Mouse (Mus musculus): ENCODE results near the gene Siah1a. TPM values are rescaled to one million over a fixed set of nuclear protein-coding genes. Genes with fewer than 3 reads are reported as not detected.

The Siah1a gene
- polyA plus RNA-seq, 1 experiment: 7.8 TPM

GRCm38 (mm10) chr8:86706756-86707155 lies 39.0 kb downstream of the Siah1a start:
- 74% methylated on average over 5 of the region's 5 CpGs for WGBS
- no peak overlapping the region for H3K4me3 ChIP-seq (replicated peaks; ENCODE audit: control insufficient read depth, low read depth, low read length)
- no peak overlapping the region for H3K27ac ChIP-seq (ENCODE audit: control insufficient read depth, insufficient read depth, low read depth, low read length, poor library complexity)
- TF ChIP-seq POLR2A (IDR thresholded peaks at IDR 0.05; ENCODE audit: borderline replicate concordance, control insufficient read depth, low read depth, low read length) (no peak), CTCF (IDR thresholded peaks at IDR 0.05; ENCODE audit: control insufficient read depth, insufficient read depth, low read length) (no peak)
- H3K4me1 ChIP-seq (ENCODE audit: control insufficient read depth, insufficient read depth, low read length): peaks cover 3% of the 10 kb centered on the region; the same call in 1 of the 2 replicates

DNA sequence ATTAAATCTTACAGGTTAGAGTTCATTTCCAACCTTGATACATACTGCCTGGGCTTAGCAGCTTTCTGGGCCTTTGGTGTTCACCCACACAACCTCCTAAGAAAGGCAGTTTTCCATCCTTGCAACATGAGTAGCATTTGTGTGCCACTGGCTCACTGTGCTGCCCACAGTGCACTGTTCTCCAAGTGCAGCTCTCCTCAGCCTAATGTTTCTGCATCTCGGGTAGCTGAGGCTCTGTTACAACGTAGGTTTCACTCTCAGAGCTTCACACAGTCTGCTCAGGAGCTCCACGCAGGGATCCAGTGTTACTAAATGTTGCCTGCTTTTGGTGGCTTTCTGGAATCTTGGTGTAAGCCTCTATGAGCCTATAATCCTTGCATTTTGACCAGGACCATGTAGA lies 40.4 kb downstream of the Siah1a start:
- WGBS: 88% methylated on average over 3 of the region's 3 CpGs
- peaks cover 3% of the 10 kb centered on the region; the same call in 1 of the 2 replicates for H3K4me1 ChIP-seq (ENCODE audit: control insufficient read depth, insufficient read depth, low read length)
- TF ChIP-seq POLR2A (IDR thresholded peaks at IDR 0.05; ENCODE audit: borderline replicate concordance, control insufficient read depth, low read depth, low read length) (no peak), CTCF (IDR thresholded peaks at IDR 0.05; ENCODE audit: control insufficient read depth, insufficient read depth, low read length) (no peak)
- H3K27ac ChIP-seq (ENCODE audit: control insufficient read depth, insufficient read depth, low read depth, low read length, poor library complexity): no peak overlapping the region
- no peak overlapping the region for H3K4me3 ChIP-seq (replicated peaks; ENCODE audit: control insufficient read depth, low read depth, low read length)

DNA sequence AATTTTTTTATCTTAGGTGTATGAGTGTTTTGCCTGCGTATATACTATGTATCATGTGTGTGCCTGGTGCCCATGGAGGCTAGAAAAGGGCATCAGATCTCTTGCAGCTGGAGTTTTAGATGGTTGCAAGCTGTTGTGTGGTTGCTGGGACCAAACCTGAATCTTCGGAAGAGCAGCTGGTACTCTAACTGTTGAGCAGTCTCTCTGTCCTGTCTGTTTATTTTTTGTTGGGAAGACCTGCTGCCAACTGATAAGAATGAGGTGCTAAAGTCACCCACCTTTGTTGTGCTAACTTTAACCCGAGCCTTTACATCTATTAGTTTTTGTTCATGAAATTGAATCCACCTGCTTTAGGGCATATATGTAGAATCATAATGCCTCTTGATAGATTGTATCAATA lies 43.3 kb downstream of the Siah1a start:
- H3K4me1 ChIP-seq (ENCODE audit: control insufficient read depth, insufficient read depth, low read length): peaks cover 1% of the 10 kb centered on the region; the same call in 1 of the 2 replicates
- 68% methylated on average over 3 of the region's 3 CpGs for WGBS
- no peak overlapping the region for H3K4me3 ChIP-seq (replicated peaks; ENCODE audit: control insufficient read depth, low read depth, low read length)
- no peak for TF ChIP-seq POLR2A (IDR thresholded peaks at IDR 0.05; ENCODE audit: borderline replicate concordance, control insufficient read depth, low read depth, low read length)
- no peak for TF ChIP-seq CTCF (IDR thresholded peaks at IDR 0.05; ENCODE audit: control insufficient read depth, insufficient read depth, low read length)
- H3K27ac ChIP-seq (ENCODE audit: control insufficient read depth, insufficient read depth, low read depth, low read length, poor library complexity): no peak overlapping the region

DNA sequence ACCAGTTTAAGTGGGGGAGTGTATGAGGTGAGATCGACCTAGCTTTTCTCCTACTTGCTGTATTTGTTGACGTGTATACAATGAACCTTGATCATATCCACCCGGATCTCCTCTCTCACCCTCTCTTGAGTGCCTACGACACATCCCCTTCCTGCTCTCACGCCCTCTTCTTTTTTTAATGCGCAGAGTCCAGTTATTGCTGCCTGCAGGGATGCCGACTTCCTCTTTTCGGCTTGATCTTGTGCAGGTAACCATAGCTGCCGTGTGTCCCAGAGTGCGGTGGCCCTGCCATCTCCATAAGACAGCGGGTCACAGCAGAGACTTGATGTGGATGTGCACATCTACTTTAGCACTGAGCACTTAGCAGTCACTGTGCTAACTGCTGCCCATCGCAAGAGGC lies 46.3 kb downstream of the Siah1a start:
- peaks cover 1% of the 10 kb centered on the region; the same call in 1 of the 2 replicates for H3K4me1 ChIP-seq (ENCODE audit: control insufficient read depth, insufficient read depth, low read length)
- 35% methylated on average over 12 of the region's 12 CpGs for WGBS

DNA sequence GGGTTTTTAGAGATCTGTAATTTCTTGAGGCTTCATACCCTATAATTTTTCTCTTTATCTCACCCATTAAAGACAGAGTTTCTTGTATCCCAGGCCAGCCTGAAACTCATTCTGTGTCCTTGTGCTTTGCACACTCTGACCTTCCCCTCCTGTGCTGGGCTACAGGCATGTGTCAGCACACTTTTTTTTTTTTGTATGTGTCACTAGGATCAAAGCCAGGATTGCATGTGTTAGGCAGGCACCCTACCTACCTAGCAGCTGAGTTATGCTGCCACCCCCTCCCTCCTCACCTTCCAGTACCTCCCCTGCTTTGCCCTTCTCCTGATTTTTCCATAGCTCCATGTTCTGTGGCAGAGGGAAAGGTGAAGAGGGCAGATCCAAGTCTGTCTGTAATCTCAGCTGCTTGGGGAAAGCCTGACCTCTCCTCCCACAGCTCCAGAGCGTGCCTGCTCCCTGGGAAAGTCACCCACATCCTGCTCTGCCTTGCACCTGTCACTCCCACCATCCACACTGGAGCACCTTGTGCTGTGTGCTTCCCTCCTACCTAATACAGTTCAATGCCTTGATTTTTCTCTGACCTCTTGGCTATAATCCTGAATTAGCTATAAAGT lies 46.8 kb downstream of the Siah1a start:
- TF ChIP-seq POLR2A (IDR thresholded peaks at IDR 0.05; ENCODE audit: borderline replicate concordance, control insufficient read depth, low read depth, low read length) (no peak), CTCF (IDR thresholded peaks at IDR 0.05; ENCODE audit: control insufficient read depth, insufficient read depth, low read length) (no peak)
- H3K4me1 ChIP-seq (ENCODE audit: control insufficient read depth, insufficient read depth, low read length): peaks cover 1% of the 10 kb centered on the region; the same call in 1 of the 2 replicates
- no peak overlapping the region for H3K27ac ChIP-seq (ENCODE audit: control insufficient read depth, insufficient read depth, low read depth, low read length, poor library complexity)
- H3K4me3 ChIP-seq (replicated peaks; ENCODE audit: control insufficient read depth, low read depth, low read length): no peak overlapping the region
- 84% methylated on average over 1 of the region's 1 CpGs for WGBS

More for the DNA sequence above, 46.3 kb downstream of the Siah1a start:
- TF ChIP-seq CTCF (IDR thresholded peaks at IDR 0.05; ENCODE audit: control insufficient read depth, insufficient read depth, low read length) (no peak), POLR2A (IDR thresholded peaks at IDR 0.05; ENCODE audit: borderline replicate concordance, control insufficient read depth, low read depth, low read length) (no peak)
- Histone ChIP-seq H3K27ac (ENCODE audit: control insufficient read depth, insufficient read depth, low read depth, low read length, poor library complexity) (no peak overlapping the region), H3K4me3 (replicated peaks; ENCODE audit: control insufficient read depth, low read depth, low read length) (no peak overlapping the region)

DNA sequence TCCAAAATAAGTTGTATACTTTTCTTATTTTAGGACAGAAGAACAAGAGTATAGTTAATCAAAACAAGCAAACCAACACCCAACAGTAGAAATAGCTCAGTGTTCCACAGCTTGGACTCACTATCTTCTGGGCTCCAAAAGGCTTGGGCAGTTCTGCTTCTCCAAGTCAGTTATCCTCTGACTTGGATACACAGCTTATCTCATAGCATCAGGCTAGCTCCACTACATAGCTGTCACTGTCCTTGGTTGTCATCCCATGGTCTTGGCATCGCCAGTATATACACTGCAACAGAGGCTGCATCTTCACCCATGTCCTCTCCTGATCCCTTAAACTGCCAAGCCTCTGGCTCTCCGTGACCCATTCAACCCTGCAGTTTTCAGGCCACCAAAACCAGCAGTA lies 50.0 kb downstream of the Siah1a start:
- TF ChIP-seq CTCF (IDR thresholded peaks at IDR 0.05; ENCODE audit: control insufficient read depth, insufficient read depth, low read length): no peak
- TF ChIP-seq POLR2A (IDR thresholded peaks at IDR 0.05; ENCODE audit: borderline replicate concordance, control insufficient read depth, low read depth, low read length): no peak
- no peak overlapping the region for H3K27ac ChIP-seq (ENCODE audit: control insufficient read depth, insufficient read depth, low read depth, low read length, poor library complexity)
- 81% methylated on average over 2 of the region's 2 CpGs for WGBS
- peaks cover 1% of the 10 kb centered on the region; the same call in 1 of the 2 replicates for H3K4me1 ChIP-seq (ENCODE audit: control insufficient read depth, insufficient read depth, low read length)
- no peak overlapping the region for H3K4me3 ChIP-seq (replicated peaks; ENCODE audit: control insufficient read depth, low read depth, low read length)

GRCm38 (mm10) chr8:86694011-86694410 lies 51.7 kb downstream of the Siah1a start:
- TF ChIP-seq POLR2A (IDR thresholded peaks at IDR 0.05; ENCODE audit: borderline replicate concordance, control insufficient read depth, low read depth, low read length) (no peak), CTCF (IDR thresholded peaks at IDR 0.05; ENCODE audit: control insufficient read depth, insufficient read depth, low read length) (no peak)
- no peak overlapping the region for H3K4me3 ChIP-seq (replicated peaks; ENCODE audit: control insufficient read depth, low read depth, low read length)
- H3K27ac ChIP-seq (ENCODE audit: control insufficient read depth, insufficient read depth, low read depth, low read length, poor library complexity): no peak overlapping the region
- no peaks in the 10 kb centered on the region for H3K4me1 ChIP-seq (ENCODE audit: control insufficient read depth, insufficient read depth, low read length)
- 61% methylated on average over 1 of the region's 1 CpGs for WGBS

DNA sequence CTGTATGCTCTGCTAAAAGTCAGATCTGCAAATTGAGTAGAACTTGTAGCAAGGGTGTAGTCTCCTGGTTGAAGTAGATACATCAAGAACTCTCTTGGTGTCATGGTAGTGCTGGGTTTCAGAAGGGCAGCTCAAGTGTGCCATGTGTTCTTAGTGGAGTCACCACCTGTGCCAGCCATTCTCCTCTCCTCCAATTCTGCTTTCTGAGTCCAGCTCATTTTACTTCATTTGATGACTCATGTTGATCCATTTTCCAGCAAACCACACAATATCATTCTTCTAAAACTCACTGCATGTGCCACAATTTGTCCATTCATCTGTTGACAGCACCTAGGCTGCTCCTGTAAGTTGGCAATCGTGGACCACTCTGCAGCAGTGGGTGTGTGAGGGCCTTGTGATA lies 53.6 kb downstream of the Siah1a start:
- Histone ChIP-seq H3K4me3 (replicated peaks; ENCODE audit: control insufficient read depth, low read depth, low read length) (no peak overlapping the region), H3K27ac (ENCODE audit: control insufficient read depth, insufficient read depth, low read depth, low read length, poor library complexity) (no peak overlapping the region), H3K4me1 (ENCODE audit: control insufficient read depth, insufficient read depth, low read length) (no peaks in the 10 kb centered on the region)
- WGBS: 60% methylated on average over 1 of the region's 1 CpGs
- TF ChIP-seq POLR2A (IDR thresholded peaks at IDR 0.05; ENCODE audit: borderline replicate concordance, control insufficient read depth, low read depth, low read length): no peak
- TF ChIP-seq CTCF (IDR thresholded peaks at IDR 0.05; ENCODE audit: control insufficient read depth, insufficient read depth, low read length): no peak
